Mouse (Mus musculus): Measurements from ENCODE around the gene Ptgs2. TPM values are rescaled to one million over a fixed set of nuclear protein-coding genes. Genes with fewer than 3 reads are reported as not detected.

The Ptgs2 gene
- total and polyA plus RNA-seq, 3 experiments: not detected

GRCm38 (mm10) chr1:150089040-150089692, 10.7 kb upstream of the Ptgs2 start:
- Histone ChIP-seq H3K36me3 (ENCODE audit: control insufficient read depth in 1 of 2, insufficient read depth in 2 of 2, low read length in 2 of 2) (no peaks in the 10 kb centered on the region), H3K9me3 (replicated peaks; ENCODE audit: insufficient read depth, low read length) (no peaks in the 10 kb centered on the region), H3K9ac (ENCODE audit: control insufficient read depth, low read depth, low read length, poor library complexity, severe bottlenecking) (no peak overlapping the region), H3K4me1 (ENCODE audit: control insufficient read depth in 1 of 2, insufficient read depth in 2 of 2, low read length in 2 of 2) (no peaks in the 10 kb centered on the region), H3K4me3 (ENCODE audit: control insufficient read depth in 1 of 2, insufficient read depth in 1 of 2, low read depth in 2 of 2, low read length in 2 of 2) (no peak overlapping the region), H3K27me3 (ENCODE audit: control insufficient read depth in 1 of 2, insufficient read depth in 2 of 2, low read length in 2 of 2) (no peaks in the 10 kb centered on the region), H3K27ac (ENCODE audit: control insufficient read depth, low read depth, low read length) (no peak overlapping the region), H3K79me2 (ENCODE audit: control insufficient read depth, insufficient read depth, low read length, poor library complexity) (no peaks in the 10 kb centered on the region)
- TF ChIP-seq POLR2AphosphoS5 (IDR thresholded peaks at IDR 0.05; ENCODE audit: borderline replicate concordance, low read depth, low read length) (no peak), MEF2A (IDR thresholded peaks at IDR 0.05; ENCODE audit: extremely low read depth, insufficient replicate concordance, low read depth, low read length, poor library complexity, severe bottlenecking) (no peak), ZC3H11A (IDR thresholded peaks at IDR 0.05; ENCODE audit: low read depth, low read length) (no peak), E2F4 (IDR thresholded peaks at IDR 0.05; ENCODE audit: borderline replicate concordance, low read depth, low read length) (no peak), NRF1 (IDR thresholded peaks at IDR 0.05; ENCODE audit: insufficient read depth, low read depth, low read length, poor library complexity, severe bottlenecking) (no peak), EP300 (IDR thresholded peaks at IDR 0.05; ENCODE audit: low read depth in 1 of 2, low read length in 2 of 2) (no peak)
- DNase-seq (ENCODE audit: low read depth, low spot score): no peak

- Histone ChIP-seq H3K9ac (ENCODE audit: control insufficient read depth, low read depth, low read length, poor library complexity, severe bottlenecking) (no peak overlapping the region), H3K27me3 (ENCODE audit: control insufficient read depth in 1 of 2, insufficient read depth in 2 of 2, low read length in 2 of 2) (no peaks in the 10 kb centered on the region), H3K36me3 (ENCODE audit: control insufficient read depth in 1 of 2, insufficient read depth in 2 of 2, low read length in 2 of 2) (no peaks in the 10 kb centered on the region), H3K79me2 (ENCODE audit: control insufficient read depth, insufficient read depth, low read length, poor library complexity) (no peaks in the 10 kb centered on the region), H3K4me3 (ENCODE audit: control insufficient read depth in 1 of 2, insufficient read depth in 1 of 2, low read depth in 2 of 2, low read length in 2 of 2) (no peak overlapping the region), H3K27ac (ENCODE audit: control insufficient read depth, low read depth, low read length) (no peak overlapping the region), H3K4me1 (ENCODE audit: control insufficient read depth in 1 of 2, insufficient read depth in 2 of 2, low read length in 2 of 2) (no peaks in the 10 kb centered on the region), H3K9me3 (replicated peaks; ENCODE audit: insufficient read depth, low read length) (no peaks in the 10 kb centered on the region)
- no peak for DNase-seq (ENCODE audit: low read depth, low spot score)
- TF ChIP-seq POLR2AphosphoS5 (IDR thresholded peaks at IDR 0.05; ENCODE audit: borderline replicate concordance, low read depth, low read length): no peak
- TF ChIP-seq MAX (IDR thresholded peaks at IDR 0.05; ENCODE audit: low read length): no peak
- TF ChIP-seq TAL1 (IDR thresholded peaks at IDR 0.05; ENCODE audit: low read length): no peak
- no peak for TF ChIP-seq ZMIZ1 (IDR thresholded peaks at IDR 0.05; ENCODE audit: low read depth, low read length)
- TF ChIP-seq ZKSCAN1 (IDR thresholded peaks at IDR 0.05; ENCODE audit: low read depth, low read length): no peak
- no peak for TF ChIP-seq ZNF384 (IDR thresholded peaks at IDR 0.05; ENCODE audit: low read depth, low read length)
- no peak for TF ChIP-seq RAD21 (IDR thresholded peaks at IDR 0.05; ENCODE audit: low read depth, low read length)
- no peak for TF ChIP-seq KAT2A (conservative IDR thresholded peaks at IDR 0.05; ENCODE audit: low read depth, low read length)
- no peak for TF ChIP-seq GATA1 (IDR thresholded peaks at IDR 0.05; ENCODE audit: low read depth, low read length)
- no peak for TF ChIP-seq RCOR1 (IDR thresholded peaks at IDR 0.05; ENCODE audit: low read depth, low read length)
- TF ChIP-seq ELF1 (IDR thresholded peaks at IDR 0.05; ENCODE audit: low read depth, low read length): no peak
- TF ChIP-seq POLR2A (IDR thresholded peaks at IDR 0.05; ENCODE audit: control insufficient read depth in 1 of 2, insufficient read depth in 1 of 2, low read depth in 1 of 2, low read length in 2 of 2, poor library complexity in 1 of 2): no peak
- no peak for TF ChIP-seq MEF2A (IDR thresholded peaks at IDR 0.05; ENCODE audit: extremely low read depth, insufficient replicate concordance, low read depth, low read length, poor library complexity, severe bottlenecking)
- no peak for TF ChIP-seq BHLHE40 (IDR thresholded peaks at IDR 0.05; ENCODE audit: borderline replicate concordance, low read depth, low read length)
- TF ChIP-seq CTCF (IDR thresholded peaks at IDR 0.05 in 2 of 3, conservative IDR thresholded peaks at IDR 0.05 in 1 of 3; ENCODE audit: control insufficient read depth in 1 of 3, insufficient read depth in 1 of 3, low read depth in 2 of 3, low read length in 3 of 3, poor library complexity in 1 of 3, severe bottlenecking in 1 of 3): no peak
- TF ChIP-seq MYC (IDR thresholded peaks at IDR 0.05; ENCODE audit: low read depth, low read length): no peak
- no peak for TF ChIP-seq POLR2AphosphoS2 (IDR thresholded peaks at IDR 0.05; ENCODE audit: low read length)
These were observed 9.6 kb upstream of the Ptgs2 start for GRCm38 (mm10) chr1:150090229-150090628.

All from MEL (cell line).